27 mouse cellular contexts compared by ENCODE assay signal in genomic region chr3:36478776-36479175, GRCm38 (mm10). TPM values are rescaled to one million over a fixed set of nuclear protein-coding genes. Genes with fewer than 3 reads are reported as not detected.
DNase-seq lines count a peak whose midpoint lies in the region; ATAC-seq and TF ChIP-seq lines count a peak whose summit lies in the region.
"Had no signal": no experiment of that assay in that cellular context is flagged by ENCODE, and none has a peak within 500 bp of the region (broad histone marks: within the 10 kb centered on the region; RNA-seq: fewer than 3 reads in every experiment).

No protein-coding gene starts in this region.

- no peak for DNase-seq in forebrain, embryonic 10.5 days (ENCODE audit: extremely low spot score, low spot score)
- peak; percentile 40 for DNase-seq in kidney, adult 2 months
- no peak for DNase-seq in kidney, adult 8-10 months
- peak; percentile 28 to 91 for DNase-seq in left cerebral cortex, postnatal 25 days (ENCODE audit: low spot score in 2 of 2)
- no peak for DNase-seq in left cerebral cortex, postnatal 10 days (ENCODE audit: extremely low spot score in 1 of 2, low spot score in 2 of 2)
- DNase-seq in telencephalon, adult 2 months (ENCODE audit: low read depth, low spot score) = peak; percentile 68
- DNase-seq: adrenal gland, adult 8-10 months; cerebellum, adult 9-10 months; gastrocnemius, postnatal 10 days; heart, postnatal 14 days; layer of hippocampus, adult 9-11 months; liver, embryonic 13.5 days; lung, adult 2 months; lung, postnatal 14 days; thymus, adult 18-20 months; thymus, postnatal 36 days had no signal

- H3K9me3 ChIP-seq in forebrain, embryonic 10.5 days = no peaks in the 10 kb centered on the region
- H3K9me3 ChIP-seq in forebrain, embryonic 13.5 days (replicated peaks) = no peaks in the 10 kb centered on the region
- H3K9me3 ChIP-seq: heart, embryonic 13.5 days; liver, embryonic 13.5 days had no signal

- peaks cover 21% of the 10 kb centered on the region for H3K27me3 ChIP-seq in forebrain, embryonic 10.5 days (ENCODE audit: poor library complexity, severe bottlenecking)
- H3K27me3 ChIP-seq in forebrain, embryonic 13.5 days = 0 out of 2 replicates have a peak, but pooled peaks cover 2% of the 10 kb centered on the region
- H3K27me3 ChIP-seq in kidney, adult 2 months (replicated peaks; ENCODE audit: control insufficient read depth, insufficient read depth, low read length) = no peaks in the 10 kb centered on the region
- H3K27me3 ChIP-seq: heart, embryonic 13.5 days; liver, embryonic 13.5 days had no signal

- intact Hi-C loops in left cerebral cortex, postnatal 25 days (cut with DNase I) = no loop called here
- intact Hi-C loops in left cerebral cortex, postnatal 10 days (cut with DNase I) = no loop called here

- peak overlapping the region; percentile 65 for H3K27ac ChIP-seq in forebrain, embryonic 10.5 days
- H3K27ac ChIP-seq in forebrain, embryonic 13.5 days = no peak overlapping the region
- H3K27ac ChIP-seq in kidney, adult 2 months (ENCODE audit: insufficient read depth, low read depth, low read length) = no peak overlapping the region
- H3K27ac ChIP-seq: heart, embryonic 13.5 days; hindbrain, postnatal 0 days; liver, embryonic 13.5 days had no signal

- no peak for TF ChIP-seq CTCF in kidney, adult 2 months (conservative IDR thresholded peaks at IDR 0.05; ENCODE audit: insufficient read depth, insufficient read length, low read depth, low read length)

- TF ChIP-seq POLR2A in kidney, adult 2 months (IDR thresholded peaks at IDR 0.05; ENCODE audit: low read depth, low read length) = no peak

- H3K9ac ChIP-seq in forebrain, embryonic 13.5 days = no peak overlapping the region
- H3K9ac ChIP-seq: heart, embryonic 13.5 days; liver, embryonic 13.5 days had no signal

- H3K4me2 ChIP-seq in forebrain, embryonic 13.5 days = no peak overlapping the region
- H3K4me2 ChIP-seq: heart, embryonic 13.5 days; liver, embryonic 13.5 days; midbrain, embryonic 11.5 days had no signal

- 71% methylated on average over 8 of the region's 8 CpGs for WGBS in forebrain, embryonic 10.5 days
- WGBS in forebrain, embryonic 13.5 days = 42% methylated on average over 8 of the region's 8 CpGs
- 53% methylated on average over 8 of the region's 8 CpGs for WGBS in kidney, adult 2 months

- H3K4me1 ChIP-seq in forebrain, embryonic 10.5 days = peaks cover 79% of the 10 kb centered on the region
- H3K4me1 ChIP-seq in forebrain, embryonic 13.5 days = peaks cover 30% of the 10 kb centered on the region
- H3K4me1 ChIP-seq in kidney, adult 2 months (ENCODE audit: control insufficient read depth, insufficient read depth, low read length) = peaks cover 9% of the 10 kb centered on the region

- H3K4me3 ChIP-seq in forebrain, embryonic 10.5 days = no peak overlapping the region
- H3K4me3 ChIP-seq in forebrain, embryonic 13.5 days = no peak overlapping the region
- no peak overlapping the region for H3K4me3 ChIP-seq in kidney, adult 2 months (ENCODE audit: insufficient read depth, low read depth, low read length)
- H3K4me3 ChIP-seq: heart, embryonic 13.5 days; liver, embryonic 13.5 days had no signal

- ATAC-seq in forebrain, embryonic 13.5 days = no peak
- ATAC-seq: activated CD4-positive, CD25-positive, alpha-beta regulatory T cell, adult 4 months; forebrain, embryonic 16.5 days; hindbrain, postnatal 0 days; intestine, embryonic 16.5 days had no signal

- H3K36me3 ChIP-seq in forebrain, embryonic 10.5 days (replicated peaks) = no peaks in the 10 kb centered on the region
- no peaks in the 10 kb centered on the region for H3K36me3 ChIP-seq in forebrain, embryonic 13.5 days (ENCODE audit: poor library complexity, severe bottlenecking)
- no peaks in the 10 kb centered on the region for H3K36me3 ChIP-seq in kidney, adult 2 months (ENCODE audit: control insufficient read depth, insufficient read depth, low read length)
- H3K36me3 ChIP-seq: heart, embryonic 13.5 days; liver, embryonic 13.5 days had no signal

RNA-seq across cellular contexts. Expression of gene 1810062G17Rik, which starts 3.0 kb away (rescaled TPM):
- polyA plus RNA-seq in forebrain, embryonic 10.5 days (2016; fragmentation: Nextera tagmentation; extraction: Ambion mirVana) = 0.81 and 1.2 TPM in 2 replicates
- polyA plus RNA-seq in forebrain, embryonic 13.5 days (2015; fragmentation: Nextera tagmentation; extraction: Ambion mirVana) = 0.18 and 0.39 TPM in 2 replicates
- 0.58 and 0.80 TPM in 2 replicates for polyA plus RNA-seq in kidney, adult 2 months (2012; rRNA removed)
- not detected for total RNA-seq in left cerebral cortex, postnatal 25 days (2021)
- total RNA-seq in left cerebral cortex, postnatal 10 days (2021) = under 1 TPM in 1 of 2 experiments, not detected in 1; 0.41 TPM
- total RNA-seq: hindbrain, postnatal 0 days; midbrain, postnatal 0 days had no signal
- polyA plus RNA-seq: forebrain, embryonic 16.5 days; neural tube, embryonic 14.5 days had no signal

RNA-seq across cellular contexts. Expression of gene Anxa5, which starts 3.1 kb away (rescaled TPM):
- polyA plus RNA-seq in forebrain, embryonic 10.5 days (2016; fragmentation: Nextera tagmentation; extraction: Ambion mirVana) = 106 and 114 TPM in 2 replicates
- polyA plus RNA-seq in forebrain, embryonic 13.5 days (2015; fragmentation: Nextera tagmentation; extraction: Ambion mirVana) = 45.4 and 50.5 TPM in 2 replicates
- polyA plus RNA-seq in kidney, adult 2 months (2012; rRNA removed) = 300 and 316 TPM in 2 replicates
- total RNA-seq in left cerebral cortex, postnatal 25 days (2021) = 10 to 100 TPM; 59.6 to 78.3 TPM
- total RNA-seq in left cerebral cortex, postnatal 10 days (2021) = 10 to 100 TPM; 32.6 to 35.1 TPM

RNA-seq across cellular contexts. Expression of gene Gm11549, which starts 42.8 kb away (rescaled TPM):
- 0.25 and 0.36 TPM in 2 replicates for polyA plus RNA-seq in forebrain, embryonic 10.5 days (2016; fragmentation: Nextera tagmentation; extraction: Ambion mirVana)
- 0.57 and 0.63 TPM in 2 replicates for polyA plus RNA-seq in forebrain, embryonic 13.5 days (2015; fragmentation: Nextera tagmentation; extraction: Ambion mirVana)
- not detected in 2 replicates for polyA plus RNA-seq in kidney, adult 2 months (2012; rRNA removed)
- total RNA-seq in left cerebral cortex, postnatal 25 days (2021) = 10 to 100 TPM; 34.3 to 41.5 TPM
- total RNA-seq in left cerebral cortex, postnatal 10 days (2021) = 10 to 100 TPM; 15.9 to 18.8 TPM
- total RNA-seq: adrenal gland, adult 8-10 months; granulocyte monocyte progenitor cell, adult 5-6 weeks; heart, postnatal 14 days; megakaryocyte progenitor cell, adult 5-6 weeks had no signal
- polyA plus RNA-seq: activated CD4-positive, CD25-positive, alpha-beta regulatory T cell, adult 4 months; liver, embryonic 13.5 days had no signal

Comparison
In these comparisons a context has a peak if more than half of its experiments do, and no peak if none do; other contexts are left out.
1. DNase-seq: peak in kidney, adult 2 months (single experiment), left cerebral cortex, postnatal 25 days (2 of 2) and telencephalon, adult 2 months (single experiment); none in forebrain, embryonic 10.5 days (single experiment), kidney, adult 8-10 months (0 of 2) and left cerebral cortex, postnatal 10 days (0 of 2).